Mouse (Mus musculus) myocyte (in vitro differentiated cells): Measurements from ENCODE around the gene She. TPM values are rescaled to one million over a fixed set of nuclear protein-coding genes. Genes with fewer than 3 reads are reported as not detected.

Source experiments
- H3K27me3 ChIP-seq: one replicate; pipeline ENCODE4 v1.6.1; 2011; ENCODE audit not compliant: control insufficient read depth, insufficient read depth, insufficient read length
- H3K36me3 ChIP-seq: one replicate; pipeline ENCODE4 v1.6.1; 2011; ENCODE audit not compliant: control insufficient read depth, insufficient read depth
- H3K4me2 ChIP-seq: one replicate; pipeline ENCODE4 v1.6.1; 2011; ENCODE audit warnings: low read depth, control low read depth
- H3K4me3 ChIP-seq: one replicate; pipeline ENCODE4 v1.5.1; 2011; ENCODE audit warnings: mild to moderate bottlenecking, control low read depth, moderate library complexity
- H3K79me2 ChIP-seq: one replicate; pipeline ENCODE4 v1.6.1; 2011; ENCODE audit not compliant: control insufficient read depth, insufficient read depth
- H3ac ChIP-seq: one replicate; pipeline ENCODE4 v1.6.1; 2011; ENCODE audit not compliant: control insufficient read depth, insufficient read length
- CEBPB ChIP-seq: IDR thresholded peaks from 2 replicates; pipeline ENCODE4 v1.6.1; 2011; ENCODE audit warnings: mild to moderate bottlenecking, moderate library complexity; ENCODE audit not compliant: poor library complexity, insufficient read depth, severe bottlenecking
- E2F4 ChIP-seq: IDR thresholded peaks from one replicate; pipeline ENCODE4 v1.6.1; 2011; ENCODE audit warnings: mild to moderate bottlenecking, control low read depth, moderate library complexity; ENCODE audit not compliant: insufficient read depth
- MAX ChIP-seq: IDR thresholded peaks from one replicate; pipeline ENCODE4 v1.6.1; 2011; ENCODE audit warnings: low read depth, mild to moderate bottlenecking, control low read depth
- MYOD1 ChIP-seq, 3 experiments: IDR thresholded peaks; one replicate each; pipeline ENCODE4 v1.6.1; 2011; ENCODE audit warnings: control low read depth in 2 of 3, low read depth in 2 of 3, mild to moderate bottlenecking in 2 of 3, moderate library complexity in 1 of 3; ENCODE audit not compliant: insufficient read length in 2 of 3, control insufficient read depth in 1 of 3
- MYOG ChIP-seq, 3 experiments: IDR thresholded peaks; one replicate each; pipeline ENCODE4 v1.6.1; 2011; ENCODE audit warnings: control low read depth in 2 of 3, low read depth in 2 of 3, mild to moderate bottlenecking in 2 of 3; ENCODE audit not compliant: insufficient read length in 2 of 3, control insufficient read depth in 1 of 3, insufficient read depth in 1 of 3
- POLR2A ChIP-seq: IDR thresholded peaks from one replicate; pipeline ENCODE4 v1.6.1; 2011; ENCODE audit warnings: low read depth, mild to moderate bottlenecking, control low read depth, moderate library complexity; ENCODE audit not compliant: insufficient read length
- POLR2AphosphoS2 ChIP-seq: IDR thresholded peaks from one replicate; pipeline ENCODE4 v1.6.1; 2011; ENCODE audit warnings: low read depth, control low read depth; ENCODE audit not compliant: insufficient read length
- REST ChIP-seq: IDR thresholded peaks from one replicate; pipeline ENCODE4 v1.6.1; 2011; ENCODE audit warnings: mild to moderate bottlenecking, control low read depth, moderate library complexity; ENCODE audit not compliant: insufficient read depth, insufficient read length
- SRF ChIP-seq: IDR thresholded peaks from one replicate; pipeline ENCODE4 v1.6.1; 2011; ENCODE audit warnings: low read depth; ENCODE audit not compliant: control insufficient read depth, insufficient read length
- TCF12 ChIP-seq: IDR thresholded peaks from one replicate; pipeline ENCODE4 v1.6.1; 2011; ENCODE audit warnings: mild to moderate bottlenecking, control low read depth; ENCODE audit not compliant: poor library complexity, insufficient read depth, severe bottlenecking
- TCF3 ChIP-seq: IDR thresholded peaks from one replicate; pipeline ENCODE4 v1.6.1; 2011; ENCODE audit warnings: low read depth, control low read depth; ENCODE audit not compliant: insufficient read length
- USF1 ChIP-seq: IDR thresholded peaks from one replicate; pipeline ENCODE4 v1.6.1; 2011; ENCODE audit warnings: low read depth, mild to moderate bottlenecking, control low read depth, moderate library complexity
- polyA plus RNA-seq: library from polyadenylated mRNA; unstranded; fragments of >200 nt; fragmentation: generic; extraction: Trizol; gene quantifications from one replicate; pipeline ENCODE4 v1.2.1, GENCODE M21; 2012; ENCODE audit warnings: missing spikeins

The She gene
- polyA plus RNA-seq, 1 experiment = not detected

DNA sequence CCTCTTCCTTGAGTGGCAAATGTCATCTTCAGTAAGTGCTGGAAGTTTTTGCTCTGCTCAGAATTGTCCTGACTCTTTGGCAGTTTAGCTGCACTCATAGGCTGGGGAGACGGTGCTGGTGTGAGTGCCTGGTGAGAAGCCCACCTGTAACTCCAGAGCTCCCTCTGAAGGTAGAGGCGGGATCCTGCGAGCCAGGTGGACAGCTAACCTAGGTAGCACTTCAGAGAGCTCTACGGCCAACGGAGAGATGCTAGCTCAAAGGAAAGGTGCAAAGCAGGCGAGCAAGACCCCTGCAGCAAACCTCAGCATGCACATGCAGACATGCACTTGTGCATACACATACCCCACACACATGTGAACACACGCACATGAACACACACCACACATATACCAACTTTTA is 17.1 kb upstream of the She start:
- TF ChIP-seq MAX (no peak), MYOG (IDR thresholded peaks at IDR 0.05; ENCODE audit: control insufficient read depth in 1 of 3, insufficient read depth in 1 of 3, insufficient read length in 2 of 3, low read depth in 2 of 3) (no peak), TCF12 (no peak), USF1 (no peak), CEBPB (no peak), SRF (no peak)
- no peak overlapping the region for H3K4me2 ChIP-seq
- H3K4me3 ChIP-seq = no peak overlapping the region
- H3K79me2 ChIP-seq = no peaks in the 10 kb centered on the region
- peaks cover 59% of the 10 kb centered on the region for H3K27me3 ChIP-seq
- H3ac ChIP-seq = no peak overlapping the region
- no peaks in the 10 kb centered on the region for H3K36me3 ChIP-seq

DNA sequence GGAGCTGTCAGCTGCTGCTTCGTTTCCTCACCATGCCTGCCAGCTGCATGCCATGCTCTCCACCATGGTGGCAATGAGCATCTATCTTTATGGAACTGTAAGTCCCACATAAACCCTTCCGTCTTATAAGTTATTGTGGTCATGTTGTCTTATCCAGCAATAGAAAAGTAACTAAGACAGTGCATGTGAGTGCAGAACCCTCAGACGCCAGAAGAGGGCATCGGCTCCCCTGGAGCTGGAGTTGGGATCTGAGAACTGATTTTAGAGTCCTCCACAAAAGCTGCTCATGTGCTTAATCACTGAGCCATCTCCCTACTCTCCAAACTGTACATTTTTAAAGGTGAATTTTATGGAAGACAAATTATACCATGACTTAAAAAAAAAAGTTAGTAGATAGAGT is 14.1 kb upstream of the She start:
- Histone ChIP-seq H3K4me2 (no peak overlapping the region), H3K79me2 (no peaks in the 10 kb centered on the region), H3K27me3 (peaks cover 84% of the 10 kb centered on the region), H3K36me3 (no peaks in the 10 kb centered on the region), H3ac (no peak overlapping the region), H3K4me3 (no peak overlapping the region)
- TF ChIP-seq SRF = no peak
- no peak for TF ChIP-seq USF1
- TF ChIP-seq E2F4 = no peak
- TF ChIP-seq MYOD1 (IDR thresholded peaks at IDR 0.05; ENCODE audit: control insufficient read depth in 1 of 3, insufficient read length in 2 of 3, low read depth in 2 of 3) = no peak
- no peak for TF ChIP-seq REST
- TF ChIP-seq POLR2AphosphoS2 = no peak
- TF ChIP-seq MAX = no peak
- TF ChIP-seq TCF3 = no peak
- no peak for TF ChIP-seq MYOG (IDR thresholded peaks at IDR 0.05; ENCODE audit: control insufficient read depth in 1 of 3, insufficient read depth in 1 of 3, insufficient read length in 2 of 3, low read depth in 2 of 3)
- no peak for TF ChIP-seq CEBPB
- no peak for TF ChIP-seq POLR2A
- TF ChIP-seq TCF12 = no peak

DNA sequence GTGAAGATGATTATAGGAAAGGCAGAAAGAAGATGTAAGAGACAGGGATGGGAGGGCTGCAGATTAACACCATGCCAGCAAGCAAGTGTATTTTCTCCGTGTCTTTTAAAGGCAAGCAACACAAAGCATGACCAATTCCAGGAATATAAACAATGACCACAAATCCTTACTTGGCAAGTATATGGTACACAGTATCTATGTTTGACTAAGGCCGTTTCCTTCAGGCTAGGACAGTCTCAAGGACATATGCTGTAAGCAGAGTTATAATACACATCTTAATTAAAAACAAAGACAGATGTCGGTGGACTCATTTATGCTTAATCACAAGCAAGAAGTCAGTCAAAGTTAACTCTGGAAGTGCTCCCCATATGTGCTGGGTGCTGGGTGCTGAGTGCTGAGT is 12.6 kb upstream of the She start:
- Histone ChIP-seq H3K79me2 (no peaks in the 10 kb centered on the region), H3K36me3 (no peaks in the 10 kb centered on the region), H3K4me2 (no peak overlapping the region), H3K27me3 (peaks cover 82% of the 10 kb centered on the region), H3ac (no peak overlapping the region), H3K4me3 (no peak overlapping the region)
- TF ChIP-seq TCF3 = no peak
- TF ChIP-seq REST = no peak
- TF ChIP-seq SRF = no peak
- TF ChIP-seq MAX = no peak
- TF ChIP-seq MYOG (IDR thresholded peaks at IDR 0.05; ENCODE audit: control insufficient read depth in 1 of 3, insufficient read depth in 1 of 3, insufficient read length in 2 of 3, low read depth in 2 of 3) = no peak
- TF ChIP-seq TCF12 = no peak
- TF ChIP-seq CEBPB = no peak
- TF ChIP-seq E2F4 = no peak
- no peak for TF ChIP-seq POLR2A
- no peak for TF ChIP-seq MYOD1 (IDR thresholded peaks at IDR 0.05; ENCODE audit: control insufficient read depth in 1 of 3, insufficient read length in 2 of 3, low read depth in 2 of 3)
- no peak for TF ChIP-seq POLR2AphosphoS2
- TF ChIP-seq USF1 = no peak

DNA sequence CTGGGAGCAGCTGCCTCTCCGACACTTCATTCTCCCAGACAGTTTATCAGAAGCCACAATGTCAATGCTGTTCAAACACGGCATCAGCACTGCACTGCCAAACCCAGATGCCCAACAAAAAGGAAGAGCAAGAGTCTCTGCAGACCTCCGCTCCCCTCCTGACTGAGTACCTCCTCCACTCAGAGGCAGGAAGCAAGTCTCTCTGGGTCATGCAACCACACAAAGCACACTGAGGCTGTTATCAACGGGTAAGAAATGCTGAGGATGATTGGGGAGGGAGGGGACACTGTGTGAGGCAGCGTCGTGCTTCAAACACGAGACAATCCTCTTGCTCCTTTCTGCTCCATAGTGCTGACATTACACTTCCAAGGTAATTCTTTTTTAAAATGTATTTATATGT is 11.3 kb upstream of the She start:
- peaks cover 81% of the 10 kb centered on the region for H3K27me3 ChIP-seq
- TF ChIP-seq REST = no peak
- TF ChIP-seq CEBPB = no peak
- TF ChIP-seq MYOG (IDR thresholded peaks at IDR 0.05; ENCODE audit: control insufficient read depth in 1 of 3, insufficient read depth in 1 of 3, insufficient read length in 2 of 3, low read depth in 2 of 3) = no peak
- no peak for TF ChIP-seq MAX

DNA sequence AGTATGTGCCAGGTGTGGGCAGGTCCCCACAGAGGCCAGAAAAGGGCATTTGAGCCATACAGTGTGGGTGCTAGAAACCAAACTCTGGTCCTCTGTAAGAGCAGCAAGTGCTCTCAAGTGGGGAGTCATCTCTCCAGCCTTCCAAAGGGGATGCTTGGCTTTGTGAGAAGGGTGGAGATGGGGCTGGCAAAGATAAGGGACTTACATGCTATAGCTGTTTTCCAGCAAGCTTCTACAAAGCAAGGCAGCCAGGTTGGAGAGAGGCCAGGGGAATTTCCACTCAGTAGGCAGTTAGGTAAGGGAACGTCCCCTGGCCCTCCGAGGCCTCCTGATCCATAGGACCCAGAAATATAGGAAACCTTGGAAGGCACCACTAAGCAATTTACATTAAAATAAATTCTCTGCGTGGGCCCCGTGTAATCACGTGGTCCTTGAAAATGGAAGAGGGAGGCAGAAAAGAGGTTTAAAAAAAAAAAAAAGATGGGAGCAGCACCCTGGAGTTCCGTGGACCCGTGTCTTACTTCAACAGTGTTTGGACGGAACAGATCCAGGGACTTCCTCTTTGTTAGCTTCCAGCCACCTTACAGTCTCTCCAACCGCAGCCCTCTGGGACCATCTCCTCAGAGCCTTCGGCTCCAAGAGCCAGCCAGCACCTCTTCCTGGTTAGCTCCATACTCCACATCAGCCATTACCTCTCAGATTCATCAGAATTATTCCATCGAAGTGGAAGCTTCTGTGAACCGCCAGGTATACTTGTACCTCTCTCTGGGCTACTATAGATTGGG is 10.7 kb upstream of the She start:
- H3K36me3 ChIP-seq = no peaks in the 10 kb centered on the region
- H3K4me2 ChIP-seq = no peak overlapping the region
- TF ChIP-seq POLR2AphosphoS2 (no peak), TCF12 (no peak), POLR2A (no peak), REST (no peak), USF1 (no peak), MYOG (IDR thresholded peaks at IDR 0.05; ENCODE audit: control insufficient read depth in 1 of 3, insufficient read depth in 1 of 3, insufficient read length in 2 of 3, low read depth in 2 of 3) (no peak)
- H3K79me2 ChIP-seq = no peaks in the 10 kb centered on the region
- H3K4me3 ChIP-seq = no peak overlapping the region
- peaks cover 83% of the 10 kb centered on the region for H3K27me3 ChIP-seq
- no peak overlapping the region for H3ac ChIP-seq

More for the DNA sequence above, 11.3 kb upstream of the She start:
- Histone ChIP-seq H3K4me3 (no peak overlapping the region), H3K4me2 (no peak overlapping the region), H3K79me2 (no peaks in the 10 kb centered on the region), H3K36me3 (no peaks in the 10 kb centered on the region), H3ac (no peak overlapping the region)
